Mouse (Mus musculus): ENCODE results near the gene Slc22a14.

GRCm38 (mm10) chr9:119258128-119258527, 107.2 kb downstream of the Slc22a14 start:
- no peak for TF ChIP-seq POLR2AphosphoS2 (IDR thresholded peaks at IDR 0.05; ENCODE audit: insufficient read length, low read depth)
- no peak for TF ChIP-seq CEBPB (IDR thresholded peaks at IDR 0.05; ENCODE audit: insufficient read depth, poor library complexity, severe bottlenecking)
- TF ChIP-seq POLR2A (IDR thresholded peaks at IDR 0.05; ENCODE audit: insufficient read length, low read depth) = no peak
- TF ChIP-seq MAX (IDR thresholded peaks at IDR 0.05; ENCODE audit: low read depth) = no peak
- TF ChIP-seq REST (IDR thresholded peaks at IDR 0.05; ENCODE audit: insufficient read depth, insufficient read length) = no peak

Data from myocyte (in vitro differentiated cells).